Mouse (Mus musculus): ENCODE data around the gene Bfsp2.

The Bfsp2 gene

GRCm38 (mm10) chr9:103382989-103383388 is 97.2 kb downstream of the Bfsp2 start:
- DNase-seq (ENCODE audit: low spot score) = no peak

- DNase-seq (ENCODE audit: low spot score) = no peak
Observed at GRCm38 (mm10) chr9:103380566-103380965, 99.7 kb downstream of the Bfsp2 start.

GRCm38 (mm10) chr9:103379199-103379598 is 101.0 kb downstream of the Bfsp2 start:
- DNase-seq (ENCODE audit: low spot score) = no peak

- DNase-seq (ENCODE audit: low spot score) = no peak
Observed at GRCm38 (mm10) chr9:103378686-103379085, 101.5 kb downstream of the Bfsp2 start.

- no peak for DNase-seq (ENCODE audit: low spot score)
Observed at GRCm38 (mm10) chr9:103376346-103377320, 103.6 kb downstream of the Bfsp2 start.

Measured in ovary, postnatal 36 days (tissue).